Mouse (Mus musculus) lung, postnatal 25 days (tissue): ENCODE results near the gene Wdr46.
A peak's percentile ranks its signal among the peaks of the same experiment; 100 is the strongest.
"Not testable (repeated sequence)": the region's sequence is repeated elsewhere in the genome, so short reads cannot be mapped to it uniquely, and the experiment has no call there.

Source experiments
- DNase-seq: peaks from one replicate; pipeline ENCODE4 v3.0.0; 2022; ENCODE audit warnings: low spot score

The Wdr46 gene

GRCm38 (mm10) chr17:33952015-33952414 lies 11.6 kb downstream of the Wdr46 start:
- not testable (repeated sequence) for DNase-seq

- no peak for DNase-seq
These were observed 12.4 kb downstream of the Wdr46 start for GRCm38 (mm10) chr17:33952879-33953278.

- DNase-seq = no peak
These were observed 12.8 kb downstream of the Wdr46 start for GRCm38 (mm10) chr17:33953310-33953709.

- no peak for DNase-seq
These were observed 13.6 kb downstream of the Wdr46 start for GRCm38 (mm10) chr17:33953961-33954565.

GRCm38 (mm10) chr17:33954646-33955554 lies 14.4 kb downstream of the Wdr46 start:
- DNase-seq = no peak

GRCm38 (mm10) chr17:33955555-33956214 lies 15.2 kb downstream of the Wdr46 start, which contains the start of the genes Vps52 and Rps18:
Gene Vps52, plus strand, starts transcription at chr17:33955812.
Gene Rps18, minus strand, starts transcription at chr17:33956001.
- peak; percentile 98 for DNase-seq

- no peak for DNase-seq
These were observed 15.9 kb downstream of the Wdr46 start for GRCm38 (mm10) chr17:33956336-33956735.

- DNase-seq = no peak
These were observed 17.0 kb downstream of the Wdr46 start for GRCm38 (mm10) chr17:33957493-33957892.

GRCm38 (mm10) chr17:33958451-33958850 lies 18.0 kb downstream of the Wdr46 start:
- no peak for DNase-seq

- no peak for DNase-seq
These were observed 18.7 kb downstream of the Wdr46 start for GRCm38 (mm10) chr17:33959135-33959534.

- no peak for DNase-seq
These were observed 19.5 kb downstream of the Wdr46 start for GRCm38 (mm10) chr17:33959948-33960347.

GRCm38 (mm10) chr17:33962876-33963275 lies 22.4 kb downstream of the Wdr46 start:
- DNase-seq = no peak

GRCm38 (mm10) chr17:33965082-33965845 lies 24.8 kb downstream of the Wdr46 start:
- no peak for DNase-seq

- DNase-seq = no peak
These were observed 25.5 kb downstream of the Wdr46 start for GRCm38 (mm10) chr17:33965846-33966550.

GRCm38 (mm10) chr17:33968489-33968888 lies 28.0 kb downstream of the Wdr46 start:
- DNase-seq = peak; percentile 84

GRCm38 (mm10) chr17:33968927-33969326 lies 28.5 kb downstream of the Wdr46 start:
- peak; percentile 73 for DNase-seq

- DNase-seq = no peak
These were observed 28.9 kb downstream of the Wdr46 start for GRCm38 (mm10) chr17:33969394-33969793.

GRCm38 (mm10) chr17:33972691-33973090 lies 32.2 kb downstream of the Wdr46 start:
- DNase-seq = no peak

- no peak for DNase-seq
These were observed 33.1 kb downstream of the Wdr46 start for GRCm38 (mm10) chr17:33973572-33973971.

GRCm38 (mm10) chr17:33977861-33978557 lies 37.5 kb downstream of the Wdr46 start:
- no peak for DNase-seq

- peak; percentile 93 for DNase-seq
These were observed 38.2 kb downstream of the Wdr46 start for GRCm38 (mm10) chr17:33978631-33979031.
